Mouse (Mus musculus): ENCODE measurements around the gene Fam13a. TPM values are rescaled to one million over a fixed set of nuclear protein-coding genes. Genes with fewer than 3 reads are reported as not detected.

Gene Fam13a
- polyA plus RNA-seq, 1 experiment from 2014 or later = 13.7 TPM

Other genes with a start within 250 kb of the Fam13a start
- gene Herc3, start 193.1 kb downstream of the Fam13a start, polyA plus RNA-seq (2015; fragmentation: Nextera tagmentation; extraction: Ambion mirVana) = 29.2 and 38.0 TPM in 2 replicates
- 485 and 560 TPM in 2 replicates for gene Nap1l5, start 117.5 kb downstream of the Fam13a start, polyA plus RNA-seq (2015; fragmentation: Nextera tagmentation; extraction: Ambion mirVana)
- gene Tigd2, start 184.3 kb upstream of the Fam13a start, polyA plus RNA-seq (2015; fragmentation: Nextera tagmentation; extraction: Ambion mirVana) = 11.3 and 11.4 TPM in 2 replicates

All from neural tube, embryonic 15.5 days (tissue).